Mouse (Mus musculus) right cerebral cortex, postnatal 4 days (tissue): Measurements from ENCODE around the gene Clasrp.

Experiments
- DNase-seq: peaks from one replicate; pipeline ENCODE4 v3.0.0-alpha.2; 2022

Clasrp gene

DNA sequence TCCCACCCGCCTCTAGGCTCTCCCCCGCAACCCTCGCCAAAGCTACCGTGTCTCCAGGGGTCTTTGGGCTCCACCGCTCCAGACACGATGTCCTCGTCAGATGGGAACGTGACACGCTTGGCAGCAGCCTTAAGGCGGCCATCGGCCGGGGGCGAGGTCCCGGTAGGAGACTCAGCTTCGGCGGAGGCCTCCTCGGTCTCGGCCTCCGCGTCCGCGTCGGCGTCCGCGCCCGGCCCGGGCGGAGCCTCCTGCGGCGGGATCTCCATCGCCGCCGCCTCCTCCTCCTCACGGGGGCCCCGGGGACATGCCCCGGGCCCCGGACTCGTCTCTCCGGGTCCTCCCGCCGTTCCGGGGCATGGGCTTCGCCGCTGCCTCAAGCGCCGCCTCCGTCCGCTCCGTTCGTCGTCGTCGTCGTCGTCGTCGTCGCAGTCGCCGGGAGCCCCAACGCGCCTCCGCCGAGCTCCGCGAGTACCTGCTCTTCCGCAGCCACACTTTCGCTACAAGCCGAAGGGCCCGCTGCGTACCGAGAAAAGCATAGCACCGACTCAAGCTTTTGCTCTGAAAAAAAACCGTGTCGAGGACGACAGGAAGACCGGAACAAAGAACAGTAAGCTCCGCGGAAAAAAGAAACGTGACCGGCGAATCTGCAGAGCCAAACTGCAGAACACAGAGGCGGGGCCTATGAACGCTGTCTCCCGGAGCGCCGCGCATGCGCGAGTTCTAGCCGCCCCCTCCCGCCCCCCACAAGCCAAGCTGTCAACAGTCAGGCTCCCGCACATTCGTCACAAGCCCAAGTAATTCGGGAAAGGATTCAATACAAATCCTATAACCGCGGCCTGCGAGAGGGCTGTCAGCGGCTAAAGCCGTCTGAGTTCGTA is 42.3 kb downstream of the Clasrp start:
- peak; percentile 98 for DNase-seq

DNA sequence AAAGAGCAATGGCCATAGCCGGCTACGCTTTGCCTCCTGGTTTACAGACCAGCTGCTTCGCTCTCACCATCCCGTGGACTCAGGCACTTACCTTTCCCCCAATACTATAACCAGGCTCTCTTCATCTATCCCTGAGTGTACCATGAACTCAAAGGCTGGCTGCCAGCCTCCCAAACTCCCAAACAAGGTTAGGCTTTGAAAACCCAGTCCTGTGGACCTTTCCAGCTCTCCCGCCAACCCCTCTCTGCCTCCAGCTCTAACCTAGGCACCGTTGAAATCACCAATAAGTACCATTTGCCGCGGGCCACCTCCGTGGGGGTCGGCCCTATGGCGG is 42.9 kb downstream of the Clasrp start:
- DNase-seq, result no peak

DNA sequence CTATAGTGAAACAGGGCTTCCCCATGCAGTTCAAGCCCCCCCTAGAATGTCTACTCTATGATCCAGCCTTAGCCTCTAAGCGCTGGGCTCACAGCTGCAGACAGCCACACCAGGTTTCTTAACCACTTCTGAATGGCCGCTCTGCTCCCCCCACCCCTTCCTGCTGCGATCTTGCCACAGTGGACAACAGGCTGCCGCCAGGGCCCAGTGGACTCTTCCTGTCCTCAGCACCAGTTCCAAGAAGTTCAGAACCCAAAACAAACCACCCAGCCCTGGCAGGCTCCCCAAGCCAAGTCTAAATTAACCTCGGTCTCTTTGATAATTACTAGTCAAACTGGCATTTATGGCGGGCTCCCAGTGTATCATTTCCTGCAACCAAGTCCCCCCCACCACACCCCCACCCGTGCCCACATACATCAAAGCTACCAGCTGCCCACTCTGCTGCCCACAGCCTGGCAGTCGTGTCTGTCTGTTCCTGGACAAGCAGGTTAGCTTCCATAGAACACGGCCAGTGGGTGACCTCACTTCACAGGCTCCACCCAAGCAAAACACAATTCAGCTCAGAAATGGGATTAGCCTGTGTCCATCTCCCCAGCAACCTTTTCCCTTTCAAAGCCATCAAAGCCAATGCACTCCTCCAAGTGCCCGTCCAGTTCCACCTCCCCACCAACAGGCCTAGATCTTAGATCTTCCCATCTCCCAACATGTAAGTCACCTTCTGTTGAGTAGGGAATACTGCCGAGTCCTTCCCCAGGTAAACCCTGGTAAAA is 43.6 kb downstream of the Clasrp start:
- no peak for DNase-seq

DNA sequence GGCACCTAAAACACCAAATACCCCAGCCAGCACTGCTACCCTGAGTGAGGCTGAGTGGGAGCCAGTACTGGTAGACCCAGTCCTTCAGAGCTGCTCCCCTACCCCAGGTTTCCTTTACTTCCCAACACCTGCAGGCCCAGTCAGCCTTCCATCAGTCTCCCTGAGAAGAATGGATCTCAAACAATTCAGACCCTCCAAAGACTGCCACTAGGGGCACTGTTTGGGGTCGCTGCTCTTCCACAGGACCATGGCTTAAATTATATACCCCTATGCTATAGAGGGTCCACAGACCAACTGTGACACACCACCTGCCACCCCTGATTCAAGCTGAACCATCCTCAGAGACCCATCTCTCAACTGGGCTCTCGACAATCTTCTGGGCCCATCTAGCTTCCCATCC is 45.3 kb downstream of the Clasrp start:
- DNase-seq, result no peak

DNA sequence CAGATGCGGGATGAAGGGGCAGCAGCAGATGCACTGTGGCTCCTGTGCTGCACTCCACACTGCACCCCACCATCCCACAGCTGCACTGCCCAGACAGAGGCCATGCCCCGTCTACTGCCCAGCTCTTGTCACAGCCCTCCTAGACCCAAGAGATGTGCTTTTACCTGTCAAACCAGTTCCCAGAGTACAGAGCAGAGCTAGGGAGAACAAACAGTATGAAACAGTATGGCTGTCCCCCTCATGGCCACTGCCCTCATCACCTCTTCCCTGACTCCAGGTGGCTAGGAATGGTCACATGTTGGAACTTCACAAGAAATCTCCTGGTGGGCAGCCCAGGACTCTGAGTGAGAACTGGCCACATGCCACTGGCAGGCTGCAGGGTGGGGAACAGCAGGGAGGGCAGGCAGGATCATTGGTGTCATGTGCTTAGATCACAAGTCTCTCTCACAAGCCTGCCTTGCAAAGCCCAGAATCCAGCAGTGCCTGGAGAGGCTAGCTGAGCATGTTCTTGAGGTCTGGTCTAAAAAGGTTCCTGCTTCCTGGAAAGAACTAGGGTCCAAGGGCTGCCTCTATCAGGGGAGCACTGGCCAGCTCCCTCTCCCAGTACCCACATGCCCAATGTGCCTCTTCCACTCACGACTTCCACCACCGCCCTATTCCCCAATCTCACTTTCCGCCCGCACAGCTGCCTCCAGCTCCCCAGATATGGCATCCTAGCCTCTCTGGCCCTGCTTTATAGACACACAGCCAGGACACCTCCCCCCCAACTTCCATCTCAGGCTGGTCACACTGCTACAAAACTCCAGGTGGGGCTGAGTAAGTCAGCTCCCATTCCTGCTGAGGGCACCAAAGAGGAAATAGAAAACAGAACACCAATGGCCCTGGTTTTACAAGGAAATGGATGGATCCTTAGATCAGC is 46.0 kb downstream of the Clasrp start:
- DNase-seq, result no peak

DNA sequence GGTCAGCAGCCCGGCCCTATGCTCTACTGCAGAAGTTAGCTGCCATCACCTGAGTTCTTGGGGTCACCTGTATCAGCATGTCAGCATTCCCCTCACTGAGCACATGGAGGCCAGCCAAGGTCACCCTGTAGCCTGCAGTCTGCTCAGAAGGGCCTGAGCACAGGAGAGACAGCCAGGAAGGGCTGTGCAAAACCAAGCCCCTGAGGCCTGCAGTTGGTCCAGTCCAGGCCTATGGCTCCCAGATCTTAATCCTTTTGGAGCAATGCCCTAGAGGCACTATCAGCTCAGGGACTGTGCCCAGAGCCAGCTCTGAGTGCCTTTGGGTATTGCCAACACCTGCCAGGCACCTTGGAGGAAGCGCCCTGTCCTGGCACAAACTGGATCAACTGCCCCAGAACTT is 47.2 kb downstream of the Clasrp start:
- DNase-seq, result no peak

DNA sequence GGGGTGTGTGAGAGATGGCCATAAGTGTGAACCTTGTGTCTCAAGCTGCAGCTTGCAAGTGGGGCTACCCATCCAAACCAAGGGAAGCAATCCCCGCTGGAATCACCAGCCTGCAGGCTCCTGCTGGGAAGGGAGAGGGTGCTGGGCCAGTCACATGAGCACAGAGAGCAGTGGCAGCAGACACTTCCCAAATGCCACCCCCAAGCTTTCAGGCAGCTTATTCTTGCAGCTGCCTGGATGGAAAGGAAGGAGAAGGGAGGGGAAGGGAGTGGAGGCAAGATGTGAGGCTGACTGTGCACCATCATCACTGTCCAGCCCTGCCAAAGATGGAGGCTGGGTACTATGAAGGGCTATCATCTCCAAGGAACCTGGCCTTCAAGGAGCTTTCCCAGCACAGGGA is 50.1 kb downstream of the Clasrp start:
- no peak for DNase-seq

DNA sequence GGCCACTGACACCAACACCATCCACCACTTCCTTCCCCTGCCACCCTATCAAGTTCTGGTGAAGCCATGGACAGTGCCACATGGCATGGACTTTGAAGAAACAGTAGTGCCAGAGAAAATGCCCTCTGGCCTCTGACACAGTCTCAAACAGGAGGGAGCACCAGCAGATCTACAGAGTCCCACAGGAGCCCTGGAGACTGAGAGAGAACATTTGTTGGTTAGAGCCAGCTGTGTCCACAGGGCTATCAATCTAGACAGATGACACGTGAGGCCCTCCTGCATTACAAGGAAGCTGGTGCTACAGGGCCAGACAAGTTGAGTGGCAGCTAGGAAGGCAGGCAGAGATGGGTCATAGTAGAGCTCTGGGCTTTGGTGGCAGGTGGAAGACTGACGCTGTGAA is 51.8 kb downstream of the Clasrp start:
- no peak for DNase-seq

DNA sequence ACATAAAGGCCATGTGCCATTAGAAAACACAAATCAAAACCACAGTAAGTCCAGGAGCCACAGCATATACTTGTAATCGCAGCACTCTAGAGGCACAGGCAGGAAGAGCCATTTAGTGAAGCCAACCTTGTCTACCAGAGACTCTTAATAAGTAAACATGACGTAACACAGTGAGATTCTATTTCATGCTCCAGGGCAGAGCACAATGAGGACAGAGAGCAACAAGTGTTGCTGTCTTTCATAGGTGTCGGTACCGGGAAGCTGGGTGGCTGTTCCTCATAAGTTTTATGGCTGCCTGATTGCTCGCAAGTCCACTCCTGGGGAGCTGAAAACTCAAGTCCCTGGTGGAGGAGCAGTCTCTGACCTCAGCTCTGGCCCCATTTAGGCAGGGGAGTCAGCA is 52.7 kb downstream of the Clasrp start:
- DNase-seq, result no peak

DNA sequence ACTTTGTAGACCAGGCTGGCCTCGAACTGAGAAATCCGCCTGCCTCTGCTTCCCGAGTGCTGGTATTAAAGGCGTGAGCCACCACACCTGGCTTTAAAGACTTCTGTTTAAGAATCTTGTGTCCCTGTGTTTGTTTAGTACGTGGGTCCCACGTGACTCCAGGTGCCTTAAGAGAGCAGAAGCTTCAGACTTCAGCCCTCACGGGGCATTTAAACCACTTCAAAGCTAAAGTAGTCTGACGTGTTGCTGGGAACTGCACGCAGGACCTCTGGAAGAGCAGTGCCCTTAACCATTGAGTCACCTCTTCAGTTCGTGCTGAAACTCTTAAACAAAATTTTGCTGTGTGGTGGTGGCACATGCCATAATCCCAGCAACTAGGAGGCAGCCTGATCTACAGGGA is 54.9 kb downstream of the Clasrp start:
- no peak for DNase-seq

DNA sequence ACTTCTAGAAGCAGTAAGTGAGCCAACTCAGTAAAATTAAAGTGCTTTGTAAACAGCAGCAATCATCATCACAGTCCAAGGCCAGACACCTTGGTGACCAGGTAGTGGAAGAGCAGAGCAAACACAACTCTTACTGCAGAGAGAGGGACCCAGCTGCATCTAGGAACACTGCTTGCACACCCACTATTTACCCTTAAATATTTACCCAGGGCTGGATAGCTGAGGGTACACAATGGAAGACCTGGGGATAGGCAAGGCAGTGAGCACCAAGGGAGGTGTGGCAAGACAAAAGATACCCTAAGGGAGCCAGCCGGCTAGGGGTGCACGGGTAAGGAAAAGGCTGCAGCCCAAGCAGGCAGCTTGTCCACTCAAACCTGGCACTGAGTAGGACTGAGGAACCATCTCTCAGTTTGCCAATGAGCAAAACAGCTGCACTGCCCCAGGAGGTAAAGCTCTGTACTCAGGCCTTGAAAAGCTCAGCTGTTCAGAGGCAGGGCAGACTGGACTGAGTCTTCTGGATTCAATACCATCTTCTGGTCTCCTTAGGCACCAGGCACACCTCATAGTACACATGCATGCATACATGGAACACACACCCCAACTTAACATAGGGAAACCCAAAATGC is 56.8 kb downstream of the Clasrp start:
- no peak for DNase-seq

DNA sequence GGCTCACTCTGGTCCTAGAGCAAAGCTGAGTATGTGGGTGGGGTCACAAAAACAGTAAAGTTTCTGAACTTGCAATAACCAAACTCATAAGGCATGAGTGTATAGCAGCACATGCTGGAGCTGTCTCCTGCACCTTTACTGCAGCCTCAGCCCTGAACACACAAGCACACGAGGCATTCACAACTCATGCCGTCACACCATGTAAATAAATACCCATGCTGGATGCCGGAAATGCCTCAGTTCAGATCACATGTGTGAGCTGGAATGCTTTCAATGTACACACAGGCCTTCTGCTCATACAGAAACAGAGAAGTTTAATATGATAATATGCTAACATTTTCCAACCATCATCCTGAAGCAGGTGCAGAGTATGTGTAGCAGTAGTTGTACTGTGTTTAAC is 58.3 kb downstream of the Clasrp start:
- no peak for DNase-seq

DNA sequence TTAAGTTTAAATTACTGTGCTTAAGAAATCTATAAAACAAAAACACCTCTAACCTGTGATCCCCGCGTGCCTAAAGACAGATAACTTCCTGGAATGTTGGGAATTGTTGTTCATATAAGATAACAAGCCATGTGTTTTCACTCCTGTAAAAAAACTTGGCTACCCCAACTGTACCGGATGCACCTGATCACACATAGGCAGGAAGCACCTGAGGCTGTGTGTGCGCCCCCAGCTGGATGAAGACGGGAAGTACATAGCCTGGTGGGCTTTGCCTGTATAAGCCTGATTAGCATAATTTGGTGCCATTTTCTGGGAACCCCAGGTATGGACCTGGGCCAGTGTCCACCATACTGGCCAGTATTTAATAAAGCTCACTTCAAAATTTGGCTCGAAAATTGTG is 60.7 kb downstream of the Clasrp start:
- no peak for DNase-seq

DNA sequence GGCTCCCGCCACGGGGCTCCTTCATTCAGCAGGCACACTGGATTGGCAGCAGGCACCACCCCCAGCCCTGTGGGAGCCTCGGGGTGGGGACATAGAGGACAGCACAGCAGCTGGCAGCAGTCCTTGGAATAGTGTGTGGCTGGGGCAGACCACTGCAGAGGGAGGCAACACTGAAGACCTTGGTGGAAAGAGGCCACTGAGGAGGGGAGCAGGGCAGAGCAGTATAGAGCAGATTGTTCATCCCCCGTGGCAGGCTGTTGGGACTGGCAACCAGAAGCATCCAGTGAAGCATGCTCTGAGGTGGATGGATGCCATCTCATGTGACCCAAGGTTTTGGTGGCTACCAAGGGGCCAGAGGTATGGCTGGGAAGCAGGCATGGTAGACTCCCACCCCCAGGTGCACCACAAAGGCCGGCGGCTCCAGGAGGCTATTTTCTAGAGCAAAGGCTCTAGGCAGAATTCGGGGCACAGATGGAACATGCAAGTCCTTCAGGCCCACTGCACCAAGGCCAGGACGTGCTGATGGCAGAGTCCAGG is 62.1 kb downstream of the Clasrp start:
- no peak for DNase-seq

DNA sequence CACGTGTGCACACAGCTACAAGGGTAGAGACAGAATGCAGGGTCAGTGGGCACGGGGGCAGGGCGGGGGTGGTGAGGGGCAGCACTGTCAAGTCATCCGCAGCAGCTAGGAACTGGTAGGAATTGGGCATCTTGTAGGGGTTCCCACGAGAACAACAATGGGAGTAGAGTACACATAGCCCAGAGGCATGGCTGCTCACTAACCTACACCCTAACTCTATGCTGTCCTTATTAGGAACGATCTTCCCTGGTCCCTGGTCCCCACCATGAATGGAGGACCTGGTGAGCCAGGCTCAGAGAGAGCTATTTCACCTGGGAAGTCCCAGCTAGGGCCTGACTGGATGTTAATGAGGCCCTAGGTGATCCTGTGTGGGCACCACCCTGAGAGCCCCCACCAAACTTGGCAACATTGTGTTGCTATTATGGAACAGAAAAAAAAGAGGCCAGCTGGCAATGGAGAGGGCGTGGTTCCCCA is 62.6 kb downstream of the Clasrp start:
- DNase-seq, result no peak

DNA sequence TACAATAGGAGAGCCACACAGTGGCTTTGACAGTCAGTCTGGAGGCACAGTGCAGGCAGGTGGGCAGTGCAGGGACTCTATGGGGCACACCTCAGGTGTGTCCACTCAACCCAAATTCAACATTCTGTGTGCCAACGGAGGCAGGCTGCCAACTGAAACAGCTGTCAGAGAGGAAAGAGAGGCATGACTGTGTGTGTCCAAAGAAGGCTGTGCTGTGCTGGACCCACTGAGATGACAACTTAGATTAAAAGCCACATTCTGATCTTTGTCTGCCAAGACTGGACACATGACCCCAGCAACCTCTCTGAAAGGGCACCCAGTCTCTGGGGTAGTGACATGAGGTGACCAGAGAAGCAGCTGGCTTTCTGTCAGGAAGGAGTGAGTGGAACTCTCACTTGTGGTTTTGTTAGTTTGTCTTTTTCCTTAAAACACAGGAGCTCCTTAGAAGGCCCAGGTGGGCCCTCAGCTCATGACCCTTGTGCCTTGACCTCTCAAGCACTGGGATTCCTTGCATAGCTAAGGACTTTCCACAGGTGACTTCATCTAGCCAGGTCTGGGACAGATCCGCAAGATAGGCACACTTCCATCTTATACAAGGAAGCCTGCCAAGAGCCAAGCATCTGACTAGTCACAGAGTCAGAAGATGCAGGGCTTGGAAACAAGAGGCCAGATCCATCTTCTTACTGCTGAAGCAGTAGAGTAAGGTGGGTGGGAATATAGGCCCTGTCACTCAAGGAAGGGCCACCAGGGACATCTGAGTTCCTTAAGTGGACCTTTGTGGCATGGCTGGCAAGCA is 63.3 kb downstream of the Clasrp start:
- DNase-seq, result no peak

DNA sequence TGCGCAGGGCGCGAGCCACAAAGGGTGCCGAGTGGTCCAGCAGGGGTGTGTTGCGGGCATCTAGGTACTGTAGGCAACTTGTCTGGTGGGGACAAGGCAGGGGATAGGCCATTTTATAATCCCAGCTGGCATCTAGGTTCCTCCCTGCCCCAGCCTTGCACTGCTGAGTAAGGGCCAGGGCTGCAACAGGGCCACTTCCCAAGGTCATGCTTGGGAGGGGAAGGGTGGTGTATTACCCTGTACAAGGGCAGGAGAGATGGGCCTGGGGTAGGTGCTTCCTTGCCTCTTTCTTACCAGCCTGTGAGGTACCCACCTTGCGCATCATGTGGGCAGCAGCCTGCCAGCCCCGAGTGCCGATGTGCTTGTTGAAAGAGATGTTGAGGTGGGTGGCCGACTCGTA is 69.6 kb downstream of the Clasrp start:
- no peak for DNase-seq

DNA sequence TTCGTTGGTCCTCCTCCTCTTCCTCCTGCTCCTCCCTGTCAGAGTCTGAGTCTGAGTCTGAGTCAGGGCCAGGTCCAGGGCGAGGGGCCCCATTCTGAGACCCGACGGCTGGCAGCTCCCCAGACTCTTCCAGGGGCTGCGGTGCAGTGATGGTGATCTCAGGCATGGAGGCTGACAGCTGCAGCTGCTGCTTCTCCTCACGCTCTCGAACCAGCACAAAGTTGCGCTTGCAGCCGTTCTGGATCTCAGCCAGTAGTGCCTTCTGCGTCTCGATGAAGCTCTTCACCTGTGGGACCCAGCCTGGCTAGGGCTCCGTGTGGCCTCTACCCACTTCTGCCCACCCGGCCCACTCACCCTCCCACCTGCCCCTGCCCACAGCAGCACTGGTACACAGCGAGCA is 72.0 kb downstream of the Clasrp start:
- DNase-seq, result no peak

DNA sequence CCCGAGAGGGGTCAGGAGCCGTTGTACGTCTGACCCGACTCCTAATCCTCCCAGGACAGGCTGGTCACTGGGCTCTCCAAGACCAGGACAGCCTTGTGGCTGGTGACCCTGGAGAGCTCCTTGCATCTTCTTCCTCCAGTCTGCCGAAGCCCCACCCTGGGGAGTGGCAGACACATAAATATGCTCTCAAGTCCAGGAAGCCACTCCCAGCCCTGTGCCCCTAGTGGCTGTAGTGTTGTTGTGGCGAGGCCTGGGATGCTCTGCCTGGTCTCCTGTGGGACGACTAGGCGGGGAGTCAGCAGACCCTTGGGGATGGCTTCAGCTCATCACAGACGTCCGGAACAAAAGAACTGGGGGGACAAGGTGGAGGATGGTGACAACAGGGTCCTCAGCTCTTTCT is 73.2 kb downstream of the Clasrp start:
- DNase-seq, result no peak
